Mouse (Mus musculus) ES-E14 (cell line): ENCODE measurements around the gene Ipo7. TPM values are rescaled to one million over a fixed set of nuclear protein-coding genes. Genes with fewer than 3 reads are reported as not detected.

Experiments
- DNase-seq: peaks from one replicate; pipeline ENCODE4 v3.0.0-alpha.2; 2013; ENCODE audit warnings: low read depth, low spot score
- H3K27ac ChIP-seq: 2 replicates; pipeline ENCODE4 v1.5.1; 2012; ENCODE audit warnings: low read depth, mild to moderate bottlenecking, low read length, moderate library complexity, mixed read lengths; ENCODE audit not compliant: poor library complexity, insufficient read depth, severe bottlenecking
- H3K36me3 ChIP-seq: 2 replicates; pipeline ENCODE4 v1.6.1; 2012; ENCODE audit warnings: mild to moderate bottlenecking, low read length, moderate library complexity, mixed read lengths; ENCODE audit not compliant: control insufficient read depth, poor library complexity, insufficient read depth, severe bottlenecking
- H3K4me1 ChIP-seq, 2 experiments: fragments of 150-350 bp in 1 of 2; sonication (generic) in 1 of 2; 2 replicates each; pipeline ENCODE4 v1.6.1; 2012; ENCODE audit warnings: low read length in 2 of 2, mild to moderate bottlenecking in 1 of 2, mixed read lengths in 1 of 2; ENCODE audit not compliant: control insufficient read depth in 2 of 2, insufficient read depth in 2 of 2, poor library complexity in 1 of 2
- H3K4me3 ChIP-seq, 2 experiments: fragments of 150-350 bp in 1 of 2; sonication (generic) in 1 of 2; 2 replicates each; pipeline ENCODE4 v1.5.1; 2012; ENCODE audit warnings: low read length in 2 of 2, low read depth in 1 of 2, mild to moderate bottlenecking in 1 of 2, mixed read lengths in 1 of 2; ENCODE audit not compliant: insufficient read depth in 1 of 2, poor library complexity in 1 of 2, severe bottlenecking in 1 of 2
- H3K9ac ChIP-seq: 2 replicates; pipeline ENCODE4 v1.6.1; 2012; ENCODE audit warnings: low read depth, mild to moderate bottlenecking, low read length, mixed read lengths; ENCODE audit not compliant: poor library complexity, insufficient read depth, severe bottlenecking
- H3K9me3 ChIP-seq: fragments of 150-350 bp; sonication (generic); 2 replicates; pipeline ENCODE4 v1.6.1; 2012; ENCODE audit warnings: low read depth, mild to moderate bottlenecking, low read length; ENCODE audit not compliant: control insufficient read depth, insufficient read depth
- CHD2 ChIP-seq: IDR thresholded peaks from 2 replicates; pipeline ENCODE4 v1.6.1; 2014; ENCODE audit warnings: mild to moderate bottlenecking, low read depth, low read length, inconsistent platforms
- HCFC1 ChIP-seq: IDR thresholded peaks from 2 replicates; pipeline ENCODE4 v1.6.1; 2012; ENCODE audit warnings: low read length, inconsistent platforms, borderline replicate concordance; ENCODE audit not compliant: insufficient read depth
- MAFK ChIP-seq: IDR thresholded peaks from 2 replicates; pipeline ENCODE4 v1.6.1; 2014; ENCODE audit warnings: mild to moderate bottlenecking, low read depth, low read length, inconsistent platforms; ENCODE audit not compliant: insufficient read depth
- ZC3H11A ChIP-seq: IDR thresholded peaks from 2 replicates; pipeline ENCODE4 v1.6.1; 2012; ENCODE audit warnings: low read depth, mild to moderate bottlenecking, inconsistent platforms, low read length, borderline replicate concordance
- ZNF384 ChIP-seq: IDR thresholded peaks from 2 replicates; pipeline ENCODE4 v1.6.1; 2012; ENCODE audit warnings: low read depth, low read length, inconsistent platforms
- in situ Hi-C, 2 experiments: fragments of 600-800 bp; cut with MboI; formaldehyde crosslinking; loops; one replicate each; pipeline ENCODE4 v1.15.1; 2025; ENCODE audit warnings: low sequenced_read_pairs in 2 of 2, inconsistent platforms in 1 of 2; ENCODE audit not compliant: unreplicated experiment in 2 of 2
- total RNA-seq: library from RNA; depleted of rRNA; stranded (reverse); fragments of 300-350 nt; gene quantifications from 2 replicates; pipeline ENCODE4 v1.2.3, GENCODE M21; 2012

Ipo7 gene
- total RNA-seq, 1 experiment: 161 TPM

GRCm38 (mm10) chr7:110060669-110061198 lies 42.7 kb downstream of the Ipo7 start:
- H3K9me3 ChIP-seq: no peaks in the 10 kb centered on the region
- in situ Hi-C loops: no loop called here
- no peak for DNase-seq

GRCm38 (mm10) chr7:110061199-110061751 lies 43.2 kb downstream of the Ipo7 start, which contains the start of gene Zfp143:
TSS of gene Zfp143 (plus strand) at chr7:110061217.
- Histone ChIP-seq H3K4me3 (peak within 1 kb of the TSS; percentile 79 to 95), H3K36me3 (peaks cover 3% of the 10 kb centered on the region; the same call in 1 of the 2 replicates), H3K27ac (peak within 1 kb of the TSS; percentile 100), H3K9me3 (no peaks in the 10 kb centered on the region), H3K4me1 (peaks cover 0 to 4% of the 10 kb centered on the region in 2 experiments; a peak in 1 of 4 replicates), H3K9ac (peak within 1 kb of the TSS; percentile 100)
- peak; percentile 46 for TF ChIP-seq MAFK
- peak; percentile 95 for TF ChIP-seq CHD2
- TF ChIP-seq ZNF384: no peak
- DNase-seq: peak; percentile 99
- in situ Hi-C loops: no loop called here

More at GRCm38 (mm10) chr7:110060669-110061198, 42.7 kb downstream of the Ipo7 start:
- Histone ChIP-seq H3K27ac (peak overlapping the region; percentile 100), H3K9ac (peak overlapping the region; percentile 100), H3K36me3 (peaks cover 2% of the 10 kb centered on the region; the same call in 1 of the 2 replicates), H3K4me3 (peak overlapping the region; percentile 79 to 95), H3K4me1 (peaks cover 0 to 4% of the 10 kb centered on the region in 2 experiments; a peak in 1 of 4 replicates)
- TF ChIP-seq MAFK (no peak), ZC3H11A (no peak), HCFC1 (no peak), ZNF384 (peak; percentile 87), CHD2 (no peak)

- in situ Hi-C loops: no loop called here
- TF ChIP-seq ZC3H11A (no peak), HCFC1 (peak; percentile 17), MAFK (no peak; the same call in 1 of the 2 replicates)
- Histone ChIP-seq H3K27ac (peak overlapping the region; percentile 99), H3K9me3 (no peaks in the 10 kb centered on the region), H3K4me3 (peak overlapping the region; percentile 72 to 79), H3K9ac (peak overlapping the region; percentile 93), H3K4me1 (peaks cover 0 to 4% of the 10 kb centered on the region in 2 experiments; a peak in 1 of 4 replicates), H3K36me3 (peaks cover 3% of the 10 kb centered on the region; the same call in 1 of the 2 replicates)
- peak; percentile 70 for DNase-seq
These were observed 43.7 kb downstream of the Ipo7 start for GRCm38 (mm10) chr7:110061752-110062273.

GRCm38 (mm10) chr7:110063731-110064130 lies 45.7 kb downstream of the Ipo7 start:
- no peak overlapping the region for H3K4me3 ChIP-seq
- TF ChIP-seq HCFC1 (no peak), ZNF384 (no peak), ZC3H11A (no peak), CHD2 (no peak)
- H3K36me3 ChIP-seq: peaks cover 1% of the 10 kb centered on the region; the same call in 1 of the 2 replicates

More at GRCm38 (mm10) chr7:110063731-110064130, 45.7 kb downstream of the Ipo7 start:
- in situ Hi-C loops: no loop called here
- peaks cover 0 to 4% of the 10 kb centered on the region in 2 experiments; a peak in 1 of 4 replicates for H3K4me1 ChIP-seq
- no peak overlapping the region for H3K27ac ChIP-seq
- H3K9ac ChIP-seq: no peak overlapping the region
- H3K9me3 ChIP-seq: no peaks in the 10 kb centered on the region
- DNase-seq: no peak
